Mouse (Mus musculus) right cerebral cortex, postnatal 25 days (tissue): Measurements from ENCODE around the gene Sephs2.

Source experiments
- DNase-seq: peaks from one replicate; pipeline ENCODE4 v3.0.0; 2022

Sephs2 gene

DNA sequence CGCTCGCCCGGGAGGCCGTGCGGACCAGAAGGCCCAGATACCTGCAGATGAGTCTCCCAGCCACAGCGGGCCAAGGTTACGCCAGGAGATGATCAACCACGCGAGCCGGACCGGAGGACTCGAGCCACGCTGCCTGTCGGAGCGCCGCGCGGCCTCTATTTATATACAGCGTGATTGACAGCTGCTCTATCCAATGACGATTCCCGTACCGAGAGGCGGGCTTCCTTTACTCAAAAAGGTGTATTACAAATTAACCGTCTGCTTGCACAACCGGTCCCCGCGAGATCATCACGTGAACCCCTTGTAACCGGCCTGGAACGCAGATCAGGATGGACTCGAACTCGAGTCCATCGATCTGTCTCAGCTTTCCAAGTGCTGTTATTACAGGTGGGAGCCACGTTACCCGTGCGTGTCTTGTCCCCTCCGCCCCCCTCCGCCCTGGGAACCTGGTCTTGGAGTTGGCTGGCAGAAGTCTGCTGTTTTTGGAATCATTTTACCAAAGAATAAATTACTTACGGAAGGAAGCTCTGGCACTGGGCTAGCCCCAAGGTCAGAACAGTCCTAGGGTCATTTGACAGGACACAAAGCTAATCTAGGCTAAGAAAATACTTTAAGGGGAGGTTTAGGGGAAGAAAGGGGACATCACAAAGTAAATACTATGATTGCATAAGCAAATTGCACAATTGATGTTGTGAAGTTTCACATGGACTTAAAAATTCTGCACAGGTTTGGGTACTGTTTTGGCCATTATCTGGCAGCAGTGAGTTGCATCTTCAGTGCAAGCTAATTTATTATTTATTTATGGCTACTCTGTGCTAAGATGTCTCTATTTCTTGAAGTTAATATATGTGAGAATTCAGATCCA is at the start of gene Sephs2:
Gene Sephs2, minus strand, starts transcription at position 131 of the 865 bp plus-strand sequence.
- peak; percentile 92 for DNase-seq

DNA sequence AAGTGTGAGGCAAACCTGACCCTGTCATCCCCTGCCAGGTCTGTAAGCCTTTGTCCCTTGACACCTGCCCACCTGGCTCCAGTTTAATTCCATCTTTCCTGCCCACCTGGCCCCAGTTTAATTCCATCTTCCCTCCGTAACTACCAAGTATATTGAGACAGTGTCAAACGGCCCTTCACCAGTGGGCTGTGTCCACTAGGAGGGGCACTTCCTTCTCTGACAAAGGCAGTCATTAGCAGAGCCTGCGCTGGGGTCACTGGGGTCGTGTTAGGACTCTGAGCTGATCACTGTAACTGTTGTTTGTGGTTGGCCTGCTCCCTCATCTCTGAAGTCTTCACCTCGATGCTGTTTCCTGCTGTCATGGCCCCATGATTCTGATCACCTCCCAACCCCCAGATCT is 48.2 kb upstream of the Sephs2 start:
- DNase-seq: no peak

DNA sequence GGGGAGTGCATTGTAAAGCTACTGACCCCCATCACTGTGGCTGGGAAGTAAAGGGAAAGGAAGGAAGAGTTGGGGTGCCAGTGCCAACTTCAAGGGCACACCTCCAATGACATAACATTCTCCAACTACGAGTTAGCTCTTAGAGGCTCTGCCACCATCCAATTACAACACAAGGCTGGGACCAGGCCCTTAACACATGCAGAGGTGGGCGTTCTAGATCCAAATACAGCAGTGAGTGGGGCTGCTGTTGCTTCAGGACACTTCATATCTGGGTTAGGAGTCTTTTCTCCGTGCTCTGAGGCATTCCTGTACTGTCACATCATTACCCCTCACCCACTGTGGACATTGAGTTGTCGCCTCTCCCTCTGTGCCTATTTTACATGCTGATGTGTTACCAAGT is 47.3 kb upstream of the Sephs2 start:
- DNase-seq: no peak

DNA sequence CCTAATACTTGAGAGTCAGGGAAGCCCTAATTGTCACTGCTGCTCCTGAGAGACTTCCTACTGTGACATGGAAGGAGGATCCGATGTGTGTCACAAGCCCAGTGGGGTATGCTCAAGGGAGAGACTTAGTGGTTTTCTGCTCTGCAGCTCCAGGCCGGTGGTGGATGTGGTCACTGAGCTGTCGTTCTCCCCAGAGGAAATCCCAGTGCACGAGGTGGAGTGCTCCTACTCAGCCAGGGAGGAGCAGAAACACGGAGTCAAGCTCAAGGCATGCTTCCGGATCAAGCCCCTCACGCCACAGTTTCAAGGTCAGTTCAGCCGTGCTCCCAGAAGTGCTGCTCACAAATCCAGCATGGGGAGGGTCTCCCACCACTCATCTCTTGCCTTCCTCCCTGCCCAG is 40.1 kb upstream of the Sephs2 start:
- no peak for DNase-seq

DNA sequence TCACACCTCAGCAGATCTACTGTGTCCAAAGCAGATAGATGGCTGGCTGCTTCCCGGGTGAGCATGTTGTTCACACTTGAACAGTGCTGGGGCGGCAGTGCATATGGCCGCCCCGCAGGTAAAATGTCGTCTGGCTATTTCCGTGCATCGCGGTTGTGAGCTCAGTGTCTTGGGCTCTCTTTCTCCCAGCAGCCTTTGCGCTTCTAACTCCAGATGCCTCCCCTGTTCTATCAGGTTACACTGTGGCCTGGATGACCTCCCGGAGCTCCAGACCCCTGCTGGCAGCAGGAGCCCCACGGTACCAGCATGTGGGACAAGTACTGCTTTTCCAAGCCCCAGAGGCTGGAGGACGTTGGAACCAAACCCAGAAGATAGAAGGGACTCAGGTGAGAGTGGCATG is 36.1 kb upstream of the Sephs2 start:
- DNase-seq: no peak

DNA sequence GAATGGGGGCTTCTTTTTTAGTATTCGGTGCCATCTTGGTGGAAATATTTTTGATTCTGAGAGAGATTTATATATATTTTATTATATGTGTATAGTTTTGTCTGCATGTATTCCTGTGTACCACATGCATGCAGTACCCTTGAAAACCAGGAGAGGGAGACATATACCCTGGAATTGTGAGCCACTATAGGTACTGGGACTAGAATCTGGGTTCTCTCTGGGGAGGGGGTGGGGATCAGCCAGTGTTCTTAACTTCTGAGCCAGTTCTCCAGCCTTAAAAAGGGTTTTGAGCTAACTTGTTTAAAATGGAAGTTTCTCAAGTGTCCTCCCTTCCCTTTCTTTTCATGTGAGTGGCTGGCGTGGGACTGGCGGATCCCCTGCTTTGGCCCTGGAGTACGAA is 35.0 kb upstream of the Sephs2 start:
- DNase-seq: peak; percentile 29

DNA sequence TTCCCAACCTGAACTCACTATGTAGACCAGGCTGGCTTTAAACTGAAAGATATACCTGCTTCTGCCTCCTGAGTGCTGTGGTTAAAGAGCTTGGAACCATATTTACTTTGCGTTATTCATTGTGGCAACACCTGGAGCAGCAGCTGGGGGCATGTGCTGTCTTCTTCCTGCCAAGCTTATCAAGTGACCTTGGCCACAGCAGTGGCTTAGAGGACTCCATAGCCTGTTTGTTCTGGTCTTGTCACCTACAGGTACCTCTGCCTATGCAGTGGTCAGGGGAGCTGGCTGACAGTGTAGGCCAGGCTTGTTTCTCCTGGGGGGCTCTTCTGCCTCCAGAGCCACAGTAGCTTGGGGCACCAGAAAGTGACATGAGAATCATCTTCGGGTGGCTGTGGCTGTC is 34.6 kb upstream of the Sephs2 start:
- DNase-seq: no peak

DNA sequence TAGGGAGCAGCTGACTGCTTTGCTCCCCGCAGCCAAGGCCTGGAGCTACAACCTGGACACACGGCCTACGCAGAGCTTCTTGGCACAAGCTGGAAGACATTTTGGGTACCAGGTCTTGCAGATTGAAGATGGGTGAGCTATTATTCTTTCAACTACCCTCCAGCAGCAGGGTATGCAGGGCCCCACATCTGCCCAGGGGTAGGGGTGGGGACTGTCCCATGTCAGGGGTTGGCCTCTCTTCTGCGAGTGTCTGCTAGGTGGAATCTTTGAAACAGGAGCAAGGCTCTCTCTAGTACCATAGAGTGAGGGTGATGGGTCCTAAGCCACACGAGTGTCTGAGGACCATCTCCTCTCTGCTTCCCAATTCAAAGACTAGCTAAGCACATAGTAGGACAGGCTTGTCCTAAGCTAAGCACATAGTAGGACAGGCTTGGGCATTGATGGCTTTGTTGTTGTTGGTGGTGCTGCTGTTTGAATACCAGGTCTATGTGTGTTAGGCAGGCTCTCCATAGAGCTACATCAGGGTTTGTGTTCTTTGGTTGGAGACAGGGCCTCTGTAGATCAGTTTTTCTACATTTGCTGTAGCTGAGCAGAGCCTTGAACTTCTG is 23.8 kb upstream of the Sephs2 start:
- DNase-seq: no peak

DNA sequence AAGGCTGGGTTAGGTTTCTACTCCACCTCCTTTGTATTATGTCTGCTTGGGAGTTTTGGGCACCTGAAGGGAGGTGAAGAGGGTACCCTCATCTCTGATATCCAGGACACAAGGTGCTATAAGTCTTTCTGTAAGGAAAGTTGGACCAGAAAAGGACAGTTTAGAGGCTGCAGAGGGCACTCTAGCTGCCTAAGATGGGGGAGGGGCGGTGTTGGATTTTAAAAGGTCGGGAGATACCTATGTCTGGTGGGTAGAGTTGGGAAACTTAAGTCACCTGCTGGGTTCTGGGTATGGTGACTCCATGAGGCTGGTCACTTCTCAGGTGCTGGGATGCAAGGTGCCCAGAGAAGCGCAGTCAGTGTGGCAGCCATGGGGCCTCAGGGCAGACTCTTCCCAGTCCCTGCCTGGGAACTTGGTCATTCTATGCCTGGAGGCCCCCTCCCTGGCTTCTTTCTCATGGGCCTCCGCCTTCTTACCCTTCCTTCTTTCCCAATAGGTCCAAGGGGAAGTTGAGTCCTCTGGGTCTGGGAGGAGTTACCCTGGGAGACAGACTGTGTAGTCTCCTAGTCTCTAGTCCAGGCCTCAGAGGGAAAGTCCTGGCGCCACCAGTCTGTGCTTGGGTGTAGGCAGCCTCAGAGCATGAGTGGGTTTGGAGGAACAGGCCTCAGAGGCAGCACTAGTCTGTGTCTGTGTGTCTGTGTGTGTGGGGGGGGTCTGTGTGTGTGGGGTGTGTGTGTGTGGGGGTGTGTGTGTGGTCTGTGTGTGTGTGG is 23.1 kb upstream of the Sephs2 start:
- DNase-seq: no peak

DNA sequence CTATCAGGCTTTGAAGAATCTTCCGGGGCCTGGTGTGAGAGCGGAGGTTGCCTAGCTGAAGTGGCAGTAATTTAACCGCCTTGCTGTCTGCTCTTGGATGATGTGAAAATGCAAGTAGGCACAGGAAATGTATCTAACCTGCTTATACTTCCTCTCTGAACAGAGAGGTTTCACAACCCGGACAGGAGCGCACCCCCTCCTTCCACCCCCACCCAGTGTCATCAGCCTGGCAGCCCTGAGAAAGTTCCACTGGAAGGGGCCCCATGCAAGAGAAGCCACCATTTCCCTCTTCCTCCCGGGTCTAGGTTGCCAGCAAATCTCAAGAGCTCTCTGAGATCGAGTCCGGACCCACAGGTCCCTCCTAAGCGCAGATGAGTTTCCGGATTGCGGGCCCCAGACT is 22.2 kb upstream of the Sephs2 start, which contains the start of gene Itgal:
Gene Itgal, plus strand, starts transcription at position 163 of the 400 bp plus-strand sequence.
- no peak for DNase-seq

DNA sequence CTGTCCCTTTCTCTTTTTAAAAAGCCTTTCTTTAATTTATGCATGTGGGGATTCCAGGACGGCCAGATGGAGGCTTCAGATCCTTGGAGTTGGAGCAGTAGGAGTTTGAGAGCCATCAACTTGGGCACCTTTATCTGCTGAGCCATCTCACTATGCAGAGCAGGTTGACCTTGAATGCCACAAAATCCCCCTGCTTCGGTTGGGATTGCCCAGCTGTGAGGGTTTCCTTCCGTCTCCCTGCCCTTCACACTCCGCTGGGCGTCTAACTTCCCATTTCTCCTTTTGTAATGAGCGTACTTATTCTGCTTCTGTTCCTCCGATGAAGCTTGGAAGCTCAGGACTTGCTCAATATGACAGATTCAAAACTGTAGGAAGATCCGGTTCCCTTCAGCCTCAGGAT is 16.3 kb upstream of the Sephs2 start:
- DNase-seq: no peak

DNA sequence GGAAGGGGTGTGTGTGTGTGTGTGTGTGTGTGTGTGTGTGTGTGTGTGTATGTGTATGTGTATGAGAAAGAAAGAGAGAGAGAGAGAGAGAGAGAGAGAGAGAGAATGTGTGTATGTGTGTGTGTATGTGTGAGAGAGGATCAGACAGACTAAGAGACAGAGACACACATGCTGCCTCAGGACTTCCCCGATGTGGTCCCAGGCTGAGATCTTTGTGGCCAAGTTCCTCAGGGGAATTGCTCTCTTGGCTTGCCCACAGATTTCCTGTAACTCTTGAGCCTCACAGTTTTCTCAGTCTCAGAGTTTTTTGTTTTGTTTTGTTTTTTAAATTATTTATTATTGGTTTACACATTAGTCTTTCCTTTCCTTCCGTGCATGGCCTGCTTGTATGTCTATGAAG is 15.5 kb upstream of the Sephs2 start:
- DNase-seq: no peak

DNA sequence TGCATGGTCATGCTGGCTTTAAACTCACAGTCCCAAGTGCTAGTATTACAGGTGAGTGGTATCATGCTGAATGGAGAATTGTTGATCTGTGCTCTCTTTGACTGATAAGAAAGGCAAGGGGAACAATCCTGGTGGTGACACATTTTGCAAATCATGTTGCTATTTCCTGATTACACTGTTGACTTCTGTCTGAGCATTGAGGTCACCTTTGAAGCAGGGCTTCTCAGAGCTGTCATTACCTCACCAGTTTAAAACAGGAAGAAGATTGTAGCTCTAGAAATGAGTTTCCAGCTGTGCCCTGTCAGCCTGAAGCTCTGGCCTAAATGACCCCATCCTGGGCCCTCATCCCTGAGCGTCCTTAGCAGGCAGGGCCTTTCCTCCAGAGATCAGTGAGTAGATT is 14.1 kb upstream of the Sephs2 start:
- no peak for DNase-seq

DNA sequence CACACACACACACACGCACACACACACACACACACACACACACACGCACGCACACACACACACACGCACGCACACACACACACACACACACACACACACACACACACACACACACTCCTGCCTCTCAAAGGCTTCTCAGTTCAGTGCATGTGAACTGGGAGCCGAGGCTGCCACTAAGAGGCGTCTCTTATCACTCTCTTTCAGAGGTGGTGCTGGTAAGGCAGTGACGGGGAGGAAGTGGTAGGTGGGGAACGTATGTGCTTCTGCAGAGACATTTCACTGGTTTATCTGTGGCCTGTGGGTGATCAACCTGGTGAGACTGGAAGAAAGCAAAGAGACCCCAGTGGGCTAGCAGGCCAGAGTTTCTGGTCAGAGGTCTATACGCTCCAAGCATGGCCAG is 11.3 kb upstream of the Sephs2 start:
- DNase-seq: no peak

DNA sequence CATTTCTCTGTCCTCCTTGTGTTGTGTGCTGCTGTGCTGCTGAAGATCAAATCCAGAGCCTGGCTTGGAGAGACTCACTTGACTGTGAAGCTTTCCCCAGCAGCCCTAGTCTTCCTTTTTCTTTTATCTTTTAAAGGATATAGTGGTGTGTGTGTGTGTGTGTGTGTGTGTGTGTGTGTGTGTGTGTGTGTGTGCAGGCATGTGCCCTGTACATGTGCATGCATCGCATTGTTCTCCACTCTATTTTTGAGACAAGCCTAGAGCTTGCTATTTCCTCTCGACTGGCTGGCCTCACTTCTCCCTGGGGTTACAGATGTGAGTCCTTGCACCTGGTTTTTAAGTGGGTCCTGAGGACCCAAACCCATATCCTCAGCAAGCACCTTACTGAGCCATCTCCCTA is 8.3 kb upstream of the Sephs2 start:
- DNase-seq: no peak

DNA sequence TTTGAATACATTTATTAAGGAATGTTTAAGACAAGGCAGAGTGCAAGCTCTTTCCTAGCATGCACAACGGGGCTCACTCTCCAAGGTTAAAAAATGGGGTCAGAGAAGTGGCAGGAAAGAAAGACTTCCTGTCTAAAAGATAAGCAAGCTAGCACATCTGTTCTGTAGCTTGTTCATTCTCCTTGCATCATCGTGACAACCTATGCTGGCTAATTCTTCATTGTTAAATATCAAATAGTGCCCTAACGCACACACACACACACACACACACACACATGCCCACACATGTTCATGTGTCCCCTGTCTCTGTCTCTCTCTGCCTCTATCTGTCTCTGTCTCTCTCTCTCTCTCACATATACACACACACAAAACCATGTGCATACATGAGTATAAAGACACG is 7.3 kb upstream of the Sephs2 start:
- DNase-seq: no peak

DNA sequence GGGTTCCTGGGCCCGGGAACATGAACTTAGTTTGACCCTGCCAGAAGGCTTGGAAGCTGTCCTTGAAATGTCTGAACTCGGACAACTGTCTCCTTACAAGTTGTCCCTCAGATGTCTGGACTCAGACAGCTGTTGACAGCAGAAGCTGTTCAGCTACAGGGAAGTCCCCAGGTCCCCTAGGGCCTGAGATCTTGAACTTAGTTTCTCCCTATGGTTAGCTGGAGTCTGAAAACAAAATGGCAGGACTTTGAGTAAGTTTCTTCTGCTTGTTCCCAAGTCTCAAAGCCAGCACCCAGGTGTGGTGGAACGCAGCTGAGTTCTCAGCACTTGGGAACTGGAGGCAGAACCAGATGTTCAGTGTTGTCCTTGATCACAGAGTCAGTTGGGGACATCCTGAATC is 6.2 kb upstream of the Sephs2 start:
- DNase-seq: no peak

DNA sequence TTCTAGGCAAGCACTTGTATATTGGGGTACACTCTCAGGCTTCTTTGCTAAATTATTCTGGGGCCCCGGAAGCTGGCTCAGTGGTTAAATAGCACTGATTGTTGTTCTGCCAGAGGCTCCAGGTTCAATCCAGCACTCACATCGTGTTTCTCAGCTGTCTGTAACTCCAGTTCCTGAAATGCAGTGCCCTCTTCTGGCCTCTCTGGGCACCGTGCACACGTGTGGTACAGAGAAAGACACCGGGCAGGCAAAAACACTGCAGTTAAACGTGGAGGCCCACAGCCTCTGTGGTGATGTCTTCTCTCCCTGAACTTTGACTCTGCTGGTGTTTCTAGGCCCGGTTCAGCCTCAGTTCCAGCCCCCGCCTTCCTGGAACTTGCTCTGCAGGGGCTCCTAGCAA is 4.5 kb upstream of the Sephs2 start:
- DNase-seq: no peak

DNA sequence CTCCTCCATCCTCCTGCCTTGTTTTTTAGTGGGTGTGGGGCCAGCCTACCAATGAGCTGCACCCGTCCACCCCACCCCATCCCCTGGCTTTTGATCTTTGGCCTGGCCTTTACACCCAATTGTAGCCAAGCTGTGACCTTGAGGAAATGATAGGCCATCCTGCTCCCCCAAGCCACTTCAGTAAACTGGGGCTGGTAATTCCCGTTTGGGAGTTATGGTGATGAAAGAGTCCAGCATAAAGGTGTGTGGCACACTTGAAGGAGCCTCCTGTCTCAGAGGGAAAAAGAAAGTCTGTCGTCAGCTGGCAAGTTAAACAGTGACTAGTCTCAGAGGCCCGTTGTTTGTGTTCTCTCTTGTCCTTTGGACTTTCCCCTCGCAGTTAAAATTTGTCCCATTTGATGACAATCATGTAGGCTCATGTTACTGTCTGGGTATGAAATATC is 2.7 kb upstream of the Sephs2 start:
- DNase-seq: no peak

DNA sequence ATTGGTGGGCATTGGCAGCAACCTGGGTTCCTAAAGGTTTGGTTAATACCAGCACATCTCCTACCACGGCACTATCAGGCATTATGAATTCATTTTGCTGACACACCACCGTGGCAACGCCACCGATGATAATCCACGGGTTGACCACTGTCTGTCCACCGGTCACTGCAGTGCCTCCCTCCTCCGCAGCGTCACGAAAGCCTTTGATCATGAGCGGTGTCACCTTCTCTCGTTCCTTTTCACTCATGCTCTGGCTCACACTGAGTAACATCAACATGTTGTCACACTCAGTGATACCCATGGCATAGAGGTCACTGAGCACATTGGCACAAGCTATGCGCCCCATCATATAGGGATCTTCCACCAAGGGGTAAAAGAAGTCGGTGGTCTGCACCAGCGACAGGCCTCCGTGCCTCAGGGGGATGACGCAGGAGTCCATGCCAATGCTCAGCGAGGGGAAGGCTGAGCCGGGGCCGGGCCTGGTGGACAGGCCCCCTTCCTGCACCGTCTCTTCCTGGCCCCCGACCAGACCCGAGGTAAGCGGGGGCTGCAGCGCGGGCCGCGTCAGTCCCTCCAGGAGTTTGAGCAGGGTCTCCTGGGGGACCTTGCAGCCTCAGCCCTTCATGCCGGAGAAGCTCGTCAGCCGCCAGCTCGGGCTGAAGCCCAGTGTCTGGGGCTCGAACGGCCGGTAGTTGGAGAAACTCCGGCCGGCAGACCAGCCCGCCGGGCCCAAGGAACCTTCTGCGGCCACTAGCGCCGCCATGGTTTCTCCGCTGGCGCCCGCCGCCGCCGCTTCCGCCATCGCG is 534 bp downstream of the Sephs2 start:
- DNase-seq: no peak

DNA sequence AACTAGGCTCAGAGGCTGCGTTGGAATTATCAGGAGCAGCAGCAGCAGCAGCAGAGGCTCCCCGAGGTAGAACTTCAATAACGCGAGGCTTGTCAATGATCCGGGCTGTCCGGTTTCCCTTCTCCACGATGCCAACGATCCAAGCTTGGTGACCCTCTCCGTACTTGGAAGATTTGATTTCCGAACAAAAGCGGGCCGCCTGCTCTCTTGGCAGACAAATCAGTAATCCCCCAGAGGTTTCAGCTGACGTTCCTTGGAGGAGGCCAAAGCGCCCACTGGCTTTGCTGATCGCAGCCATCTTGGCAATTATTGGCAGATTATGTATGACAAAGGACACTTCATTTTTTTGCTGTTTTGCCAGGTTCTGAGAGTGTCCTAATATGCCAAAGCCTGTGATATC is 1.3 kb downstream of the Sephs2 start:
- DNase-seq: no peak

DNA sequence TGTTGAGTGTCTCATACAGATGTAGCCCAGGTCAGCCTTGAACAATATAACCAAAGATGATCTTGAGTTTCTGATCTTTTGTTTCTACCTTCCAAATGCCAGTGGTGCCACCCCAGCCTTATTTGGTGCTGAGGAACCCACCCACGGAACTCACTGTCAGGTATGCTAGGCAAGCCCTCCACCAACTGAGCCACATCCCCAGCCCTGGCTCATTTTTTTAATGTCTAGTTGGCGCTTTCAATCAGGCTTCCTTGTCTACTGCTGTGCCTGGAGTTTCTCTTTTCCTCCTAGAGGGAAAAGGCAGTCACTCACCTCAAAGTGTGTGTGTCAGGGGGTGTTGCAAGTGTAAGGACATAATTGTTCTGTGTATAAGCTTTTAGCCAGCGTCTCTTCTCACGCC is 2.8 kb downstream of the Sephs2 start:
- DNase-seq: no peak

DNA sequence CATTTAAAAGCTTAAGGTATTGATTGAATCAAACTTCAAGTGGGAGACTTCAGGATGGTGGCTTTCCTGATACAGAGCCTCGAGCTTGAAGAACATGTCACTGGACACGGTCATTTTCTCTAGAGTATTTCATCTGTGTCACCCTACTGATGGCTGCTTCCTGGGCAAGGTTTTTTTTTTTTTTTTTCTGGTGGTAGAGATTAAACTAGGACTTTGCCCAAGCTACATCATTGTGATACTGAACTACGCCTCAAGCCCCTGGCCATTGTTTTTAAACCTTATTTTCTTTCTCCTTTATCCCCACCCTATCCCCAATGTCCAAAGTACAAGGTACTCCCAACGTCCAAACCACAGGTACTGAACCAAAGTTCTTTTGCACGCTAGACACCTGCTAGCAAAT is 3.2 kb downstream of the Sephs2 start:
- no peak for DNase-seq
